Mouse (Mus musculus) olfactory bulb, adult 2 months (tissue): Measurements from ENCODE around the gene Fbxl14.

Experiments
- CTCF ChIP-seq: fragments of 200-500 bp; IDR thresholded peaks from 2 replicates; pipeline ENCODE4 v1.5.1; 2012; ENCODE audit warnings: low read depth, mild to moderate bottlenecking, low read length, moderate library complexity; ENCODE audit not compliant: insufficient read depth
- POLR2A ChIP-seq: fragments of 200-500 bp; IDR thresholded peaks from 2 replicates; pipeline ENCODE4 v1.6.1; 2012; ENCODE audit warnings: mild to moderate bottlenecking, low read depth, low read length, moderate library complexity; ENCODE audit not compliant: insufficient read depth

DNA sequence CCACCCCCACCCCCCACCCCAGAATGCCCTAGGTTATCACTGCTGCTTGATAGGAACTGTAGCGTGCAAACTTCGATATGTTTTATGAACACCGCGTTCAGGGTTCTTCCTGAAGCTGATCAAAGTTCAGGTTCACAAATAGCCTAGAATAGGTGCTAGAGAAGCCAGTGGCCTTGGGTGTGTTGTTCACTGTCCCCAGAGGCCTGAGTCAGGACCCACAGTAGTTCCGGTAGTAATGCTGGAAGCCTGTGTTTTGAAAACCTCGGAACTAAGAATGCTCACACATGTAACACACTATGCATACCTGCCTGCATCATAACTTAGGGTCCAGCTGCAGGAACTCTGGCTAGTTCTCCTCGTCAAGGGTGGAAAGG, 7.6 kb downstream of the Fbxl14 start:
- no peak for TF ChIP-seq CTCF
- no peak for TF ChIP-seq POLR2A
